Comparison of ENCODE assay signal across 8 mouse cellular contexts in the genomic region with DNA sequence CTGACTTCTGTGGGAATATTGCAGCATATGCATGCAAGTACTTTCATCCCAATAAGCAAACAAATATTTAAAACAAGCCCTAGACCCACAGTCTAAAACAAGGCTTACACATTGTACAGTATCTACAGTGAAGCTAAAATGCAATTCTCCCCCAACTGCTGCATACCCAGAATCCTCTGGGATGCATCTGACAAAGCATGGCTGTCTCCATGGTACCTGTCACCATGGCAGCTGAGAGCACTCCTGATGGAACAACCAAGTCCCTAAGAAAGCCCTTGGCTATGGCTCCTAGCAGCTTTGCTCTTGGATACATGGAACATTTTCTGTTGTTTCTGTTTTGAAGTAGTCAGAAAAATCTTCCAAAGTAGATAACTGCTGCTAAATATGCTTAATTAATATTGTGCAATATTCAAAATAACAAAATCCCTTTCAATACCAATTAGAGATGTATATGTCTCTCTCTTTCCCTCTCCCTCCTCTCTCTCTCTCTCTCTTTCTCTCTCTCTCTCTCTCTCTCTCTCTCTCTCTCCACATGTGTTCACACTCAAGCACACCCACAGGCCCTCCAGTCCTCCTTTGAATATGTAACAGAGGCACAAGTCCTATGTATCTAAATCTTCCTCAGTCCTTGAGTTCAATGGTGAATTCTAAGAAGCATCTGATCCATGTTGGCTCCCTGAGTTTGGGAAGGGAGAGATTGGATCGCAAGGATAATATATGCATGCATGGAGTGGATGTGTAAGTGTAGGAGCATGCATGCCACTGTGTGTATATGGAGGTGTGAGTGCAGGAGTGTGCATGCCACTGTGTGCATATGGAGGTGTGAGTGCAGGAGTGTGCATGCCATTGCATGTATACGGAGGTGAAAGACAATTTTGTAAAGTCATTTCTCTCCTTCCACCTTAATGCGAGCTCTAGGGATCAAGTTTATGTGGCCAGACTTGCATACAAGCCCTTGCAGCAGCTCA.
DNase-seq lines count a peak whose midpoint lies in the region.

No protein-coding gene starts in this region.

- intact Hi-C loops in left cerebral cortex, postnatal 10 days (cut with DNase I): no loop called here

- DNase-seq in kidney, postnatal 4 days: peak; percentile 12 to 14
- no peak for DNase-seq in kidney, adult 18-20 months
- DNase-seq in frontal cortex, postnatal 10 days (ENCODE audit: low spot score in 2 of 2): peak; percentile 60 to 72
- peak; percentile 66 to 81 for DNase-seq in left cerebral cortex, postnatal 10 days (ENCODE audit: extremely low spot score in 1 of 2, low spot score in 2 of 2)
- DNase-seq in retina, postnatal 1 day: peak; percentile 80
- no peak for DNase-seq in kidney, adult 11 months
- no peak for DNase-seq in MN1 (ENCODE audit: low spot score)
- no peak for DNase-seq in urinary bladder, postnatal 4 days (ENCODE audit: low spot score in 2 of 2)

Comparison
In these comparisons a context has a peak if more than half of its experiments do, and no peak if none do; other contexts are left out.
1. DNase-seq: peak in kidney, postnatal 4 days (2 of 2), frontal cortex, postnatal 10 days (2 of 2), left cerebral cortex, postnatal 10 days (2 of 2) and retina, postnatal 1 day (single experiment); none in kidney, adult 18-20 months (single experiment), kidney, adult 11 months (single experiment), MN1 (single experiment) and urinary bladder, postnatal 4 days (0 of 2).